Mouse (Mus musculus) heart, adult 9 months (tissue): ENCODE results near the gene Abi3bp.

ENCODE experiments used
- DNase-seq, 2 experiments: peaks; one replicate each; pipeline ENCODE4 v3.0.0; 2022; ENCODE audit warnings: low spot score in 2 of 2

Gene Abi3bp

GRCm38 (mm10) chr16:56477677-56478574, at the start of gene Abi3bp:
TSS of gene Abi3bp (plus strand) at chr16:56477878.
- peak; percentile 60 to 61 for DNase-seq

GRCm38 (mm10) chr16:56435293-56436185, 42.1 kb upstream of the Abi3bp start:
- no peak for DNase-seq

GRCm38 (mm10) chr16:56440243-56440642, 37.4 kb upstream of the Abi3bp start:
- DNase-seq: no peak

DNA sequence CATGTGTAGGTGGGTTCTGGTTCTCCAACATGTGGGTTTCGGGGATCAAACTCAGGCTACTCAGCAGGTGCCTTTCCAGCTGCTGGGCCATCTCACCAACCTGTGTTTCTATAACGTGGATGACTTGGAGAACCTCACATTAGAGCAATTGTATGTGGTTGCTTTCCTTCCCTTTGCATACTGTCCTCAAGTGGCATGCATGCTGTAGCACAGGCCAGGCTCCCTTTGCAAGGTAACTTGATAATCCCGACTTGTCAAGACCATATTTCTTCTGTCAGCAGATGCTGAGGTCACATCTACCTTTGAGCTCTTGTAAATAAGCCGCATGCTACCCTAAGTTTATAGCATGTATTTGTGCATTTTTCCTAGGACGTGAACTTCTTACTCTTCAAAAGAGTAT, 36.6 kb upstream of the Abi3bp start:
- DNase-seq: no peak

GRCm38 (mm10) chr16:56441658-56442344, 35.9 kb upstream of the Abi3bp start:
- DNase-seq: no peak

DNA sequence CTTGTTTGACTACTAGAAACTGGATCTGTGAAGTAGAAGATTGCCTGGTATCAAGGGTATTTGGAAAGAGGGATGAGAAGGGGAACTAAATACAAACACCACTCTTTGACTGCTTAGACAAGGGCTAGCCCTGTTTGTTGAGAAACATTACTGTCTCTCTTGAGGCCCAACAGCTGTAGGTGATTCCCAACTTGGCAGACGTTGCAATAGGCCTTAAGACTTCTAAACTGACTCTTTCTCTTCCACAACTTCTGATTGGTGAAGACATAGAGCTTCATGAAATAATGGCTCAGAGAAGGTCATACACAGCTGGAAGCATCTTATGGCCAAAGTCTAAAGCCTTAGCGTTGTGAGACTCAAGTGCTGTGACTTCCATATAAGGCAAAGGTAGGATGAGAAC, 26.2 kb upstream of the Abi3bp start:
- DNase-seq: peak in 1 of 2 experiments; percentile 5

DNA sequence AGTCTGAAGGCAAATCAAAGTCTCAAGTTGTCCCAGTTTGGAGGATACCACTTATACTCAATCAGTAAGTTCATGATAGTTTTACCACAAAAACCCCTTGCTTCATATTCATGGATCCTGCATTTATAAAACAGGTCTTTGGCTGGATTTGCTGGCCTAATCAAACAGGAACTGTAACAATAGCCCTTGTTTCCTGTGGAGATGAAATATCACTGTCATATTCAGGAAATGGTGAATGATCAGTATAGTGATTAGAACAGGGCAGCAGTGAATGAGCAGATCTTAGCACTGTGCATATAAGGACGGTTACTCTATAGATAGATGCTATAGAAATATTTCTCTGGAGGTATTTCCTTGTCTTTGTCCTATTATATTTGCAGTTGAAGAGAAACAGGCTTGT, 25.8 kb upstream of the Abi3bp start:
- peak in 1 of 2 experiments; percentile 13 for DNase-seq

- DNase-seq: no peak
Observed at GRCm38 (mm10) chr16:56458052-56458754, 19.5 kb upstream of the Abi3bp start.

DNA sequence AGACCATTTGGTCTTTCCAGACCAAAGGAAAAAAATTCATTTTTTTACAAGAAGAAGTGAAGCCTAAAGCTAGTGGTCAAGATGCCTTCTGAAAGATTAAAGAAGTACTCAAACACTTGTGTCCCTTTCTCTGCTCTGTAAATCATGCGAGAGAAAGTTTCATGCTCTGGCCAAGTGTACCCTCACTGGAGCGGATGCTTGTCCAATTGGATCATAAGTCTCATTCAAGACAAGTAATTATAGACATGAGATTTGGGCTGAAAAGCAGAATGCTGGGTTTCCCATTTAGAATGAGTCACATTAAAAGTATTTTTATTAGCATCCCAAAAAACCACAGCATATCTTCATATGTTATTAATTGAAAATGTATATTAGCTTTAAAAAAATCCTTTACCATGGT, 4.5 kb upstream of the Abi3bp start:
- no peak for DNase-seq

DNA sequence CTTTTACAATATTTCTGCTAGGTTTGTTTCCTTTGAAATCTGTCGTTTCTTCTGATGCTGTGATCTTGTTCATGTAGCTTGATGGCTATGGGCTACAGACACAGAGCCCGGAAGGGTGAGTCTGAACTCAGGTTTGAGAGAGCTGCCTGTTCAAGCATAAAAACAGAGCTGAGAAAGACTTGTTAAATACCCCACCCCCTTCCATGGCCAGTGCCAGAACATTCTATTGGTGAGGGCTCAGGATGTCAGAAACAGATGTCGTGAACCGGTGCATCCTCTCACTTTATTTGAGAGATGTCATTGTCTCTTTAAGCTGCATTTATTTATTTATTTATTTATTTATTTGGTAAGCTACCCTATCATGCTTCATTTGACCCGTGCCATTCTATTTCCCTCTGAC, 2.0 kb upstream of the Abi3bp start:
- peak in 1 of 2 experiments; percentile 24 for DNase-seq

GRCm38 (mm10) chr16:56478575-56479191, 1.0 kb downstream of the Abi3bp start:
- peak; percentile 12 to 16 for DNase-seq

- DNase-seq: no peak
Observed at GRCm38 (mm10) chr16:56483466-56483865, 5.8 kb downstream of the Abi3bp start.

DNA sequence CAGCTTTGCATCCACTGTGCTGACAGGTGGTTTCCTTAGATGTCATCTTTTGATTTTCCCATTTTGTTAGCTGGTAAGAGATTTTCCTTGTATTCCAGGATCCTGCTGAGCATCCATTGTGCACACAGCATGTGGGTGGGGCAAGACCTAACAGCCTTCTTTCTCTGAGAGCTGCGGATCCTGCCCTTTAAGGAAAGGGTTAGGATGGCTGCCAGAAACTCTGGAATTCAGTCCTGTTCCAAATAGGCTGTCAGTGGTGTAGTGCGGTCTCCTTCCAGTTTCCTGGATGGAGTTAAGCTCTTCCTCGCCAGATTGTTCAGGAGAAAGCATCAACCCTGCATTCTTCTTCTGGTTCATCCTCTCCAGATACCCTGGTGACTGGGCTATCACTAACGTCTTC, 8.8 kb downstream of the Abi3bp start:
- peak; percentile 67 to 71 for DNase-seq

GRCm38 (mm10) chr16:56490861-56491260, 13.2 kb downstream of the Abi3bp start:
- no peak for DNase-seq

DNA sequence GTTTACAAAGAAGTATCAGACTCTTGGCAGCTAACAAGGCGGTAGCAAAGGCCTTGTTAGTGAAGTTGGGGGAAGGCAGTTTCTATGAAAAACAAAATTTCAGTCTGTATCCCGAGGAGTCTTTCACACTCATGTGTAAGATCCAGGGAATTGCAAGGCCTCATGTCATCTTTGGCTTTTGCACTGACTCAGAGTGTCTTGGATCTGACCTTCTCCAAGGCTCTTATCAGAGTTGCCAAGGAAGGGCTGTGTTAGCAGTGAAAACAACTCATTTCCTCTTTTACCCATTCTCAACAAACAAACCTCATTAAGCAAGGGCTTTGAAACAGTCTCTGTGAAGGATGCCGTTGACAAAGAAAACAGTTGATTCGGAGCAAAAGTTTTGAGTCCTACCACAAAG, 17.6 kb downstream of the Abi3bp start:
- DNase-seq: peak in 1 of 2 experiments; percentile 32

- DNase-seq: no peak
Observed at GRCm38 (mm10) chr16:56496743-56497142, 19.1 kb downstream of the Abi3bp start.

GRCm38 (mm10) chr16:56498680-56499079, 21.0 kb downstream of the Abi3bp start:
- DNase-seq: no peak

DNA sequence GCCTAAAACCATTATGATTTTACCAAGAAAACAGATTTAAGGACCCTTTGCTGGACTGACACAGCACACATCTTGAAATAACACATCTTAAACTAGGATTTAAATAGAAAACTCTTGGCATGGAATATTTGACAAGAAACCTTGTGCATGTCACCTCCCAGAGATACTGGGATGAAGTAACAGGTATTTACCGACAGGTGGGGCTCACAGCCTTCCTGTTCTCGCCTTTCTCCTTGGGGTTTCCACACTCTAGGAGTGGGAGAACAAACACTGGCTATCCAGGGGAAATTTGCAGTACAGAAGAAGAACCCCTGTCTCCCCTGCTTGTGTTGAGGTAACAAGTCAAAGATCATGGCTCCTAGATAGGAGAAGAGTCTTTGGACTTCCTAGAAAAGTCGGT, 22.8 kb downstream of the Abi3bp start:
- no peak for DNase-seq

- no peak for DNase-seq
Observed at GRCm38 (mm10) chr16:56501101-56501500, 23.4 kb downstream of the Abi3bp start.

DNA sequence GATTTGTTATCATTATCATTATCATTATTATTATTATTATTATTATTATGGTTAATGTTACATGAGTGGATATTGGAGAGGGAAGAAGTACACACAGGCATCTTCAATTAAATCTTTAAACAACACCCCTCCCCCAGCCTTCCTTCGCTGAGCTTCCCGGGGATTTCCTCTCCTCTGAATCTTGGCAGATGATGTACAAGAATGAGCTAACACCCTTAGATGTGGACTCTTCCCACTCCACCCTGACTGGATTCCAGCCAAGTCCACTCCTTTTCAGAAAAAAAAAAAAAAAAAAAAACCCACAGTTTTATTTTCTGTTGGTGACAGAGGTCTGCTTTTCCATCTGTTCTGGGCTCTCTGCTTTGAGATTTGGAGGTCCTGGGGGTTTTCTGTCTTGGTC, 23.8 kb downstream of the Abi3bp start:
- peak; percentile 63 to 72 for DNase-seq

DNA sequence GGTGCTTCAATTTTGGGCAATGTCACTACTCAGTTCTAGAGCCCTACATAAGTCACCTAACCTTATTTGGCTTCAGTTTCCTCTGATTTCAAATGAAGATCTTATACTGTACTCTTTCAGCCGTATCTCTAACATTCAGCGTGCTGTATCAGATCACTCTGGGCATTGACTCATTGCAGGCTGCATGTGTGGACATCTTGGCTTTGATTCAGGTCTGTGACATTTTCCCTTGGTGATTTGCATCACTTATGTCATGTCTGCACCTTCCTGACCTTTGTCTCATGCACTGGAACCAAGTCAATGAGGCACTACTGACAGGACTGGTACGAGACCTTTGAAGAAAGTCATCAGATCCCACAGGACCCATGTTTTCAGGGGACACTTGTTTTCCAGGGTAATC, 24.5 kb downstream of the Abi3bp start:
- DNase-seq: no peak
